Mouse (Mus musculus): ENCODE data around the gene Olfml2b.

DNA sequence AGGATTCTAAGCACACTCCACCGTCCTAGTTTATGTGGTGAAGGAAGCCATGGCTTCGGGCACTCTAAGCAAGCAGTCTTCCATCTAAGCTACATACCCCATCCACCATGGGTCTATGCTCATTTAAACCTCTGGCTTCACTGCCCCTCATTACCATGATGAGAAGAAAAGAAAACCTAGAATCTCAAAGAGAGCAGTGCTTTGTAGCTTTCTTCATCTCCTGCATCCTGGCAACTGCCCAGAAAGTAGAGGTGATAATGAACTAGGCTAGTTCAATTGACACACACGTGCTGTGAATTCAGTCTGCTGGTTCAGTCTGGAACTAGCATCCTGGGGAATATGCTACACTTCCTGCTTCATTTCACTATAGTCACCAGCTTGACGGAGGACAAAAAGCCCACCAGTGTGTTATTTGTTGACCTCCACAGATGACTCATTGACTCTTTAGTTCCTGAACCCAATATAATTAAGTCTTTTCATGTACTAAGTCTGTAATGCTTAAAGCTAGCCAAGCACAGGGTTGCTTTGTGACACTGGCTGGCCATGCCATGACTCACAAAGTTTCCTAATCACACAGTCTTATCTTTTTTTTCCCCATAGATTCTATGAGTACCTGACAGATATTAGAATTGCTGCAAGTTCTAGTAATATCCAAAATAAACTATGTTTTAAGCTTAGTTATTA lies 60.7 kb downstream of the Olfml2b start:
- TF ChIP-seq CTCF (IDR thresholded peaks at IDR 0.05; ENCODE audit: control insufficient read depth, insufficient read depth, insufficient read length) (no peak), MAX (IDR thresholded peaks at IDR 0.05) (no peak)
